Mouse (Mus musculus) midbrain, embryonic 11.5 days (tissue): Measurements from ENCODE around the gene Cox19. TPM values are rescaled to one million over a fixed set of nuclear protein-coding genes. Genes with fewer than 3 reads are reported as not detected.

Experiments
- ATAC-seq: fragments of 200-750 bp; cut with Nextera tagmentation; 2 replicates; pipeline ENCODE4 v1.8.0; 2017; ENCODE audit warnings: moderate TSS enrichment, moderate library complexity; ENCODE audit not compliant: low FRiP score
- DNase-seq: peaks from one replicate; pipeline ENCODE4 v3.0.0; 2015; ENCODE audit warnings: low spot score; ENCODE audit errors: missing footprints
- H3K27ac ChIP-seq: fragments of 300-500 bp; sonication (generic); 2 replicates; pipeline ENCODE4 v1.5.1; 2014; ENCODE audit warnings: low read depth, low read length
- H3K27me3 ChIP-seq: fragments of 300-500 bp; sonication (generic); 2 replicates; pipeline ENCODE4 v1.6.1; 2014; ENCODE audit warnings: mild to moderate bottlenecking, low read length, moderate library complexity, mixed read lengths; ENCODE audit not compliant: control insufficient read depth, insufficient read depth
- H3K36me3 ChIP-seq: fragments of 300-500 bp; sonication (generic); 2 replicates; pipeline ENCODE4 v1.6.1; 2014; ENCODE audit warnings: mild to moderate bottlenecking, low read length, moderate library complexity, mixed read lengths; ENCODE audit not compliant: control insufficient read depth, insufficient read depth
- H3K4me1 ChIP-seq: fragments of 300-500 bp; sonication (generic); 2 replicates; pipeline ENCODE4 v1.6.1; 2014; ENCODE audit warnings: low read length; ENCODE audit not compliant: control insufficient read depth, insufficient read depth
- H3K4me2 ChIP-seq: fragments of 300-500 bp; sonication (generic); 2 replicates; pipeline ENCODE4 v1.6.1; 2014; ENCODE audit warnings: mild to moderate bottlenecking, moderate library complexity
- H3K4me3 ChIP-seq: fragments of 300-500 bp; sonication (generic); 2 replicates; pipeline ENCODE4 v1.5.1; 2014; ENCODE audit warnings: low read depth, low read length
- H3K9ac ChIP-seq: fragments of 300-500 bp; sonication (generic); 2 replicates; pipeline ENCODE4 v1.6.1; 2014; ENCODE audit warnings: low read length
- H3K9me3 ChIP-seq: fragments of 300-500 bp; sonication (generic); 2 replicates; pipeline ENCODE4 v1.6.1; 2016; ENCODE audit warnings: low read length; ENCODE audit not compliant: control insufficient read depth
- WGBS: fragments of 180-500 bp; shearing (Covaris S2); extraction: QIAGEN DNeasy Blood & Tissue Kit; methylation state at CpG from one replicate; pipeline ENCODE4 v1.1.7; 2014; 5-methylcytosine and 5-hydroxymethylcytosine counted together
- polyA plus RNA-seq: library from polyadenylated mRNA; unstranded; fragments of >200 nt; fragmentation: Nextera tagmentation; extraction: Ambion mirVana; gene quantifications from 2 replicates; pipeline ENCODE4 v1.2.1, GENCODE M21; 2014

Cox19 gene
- polyA plus RNA-seq = 124 and 133 TPM in 2 replicates

DNA sequence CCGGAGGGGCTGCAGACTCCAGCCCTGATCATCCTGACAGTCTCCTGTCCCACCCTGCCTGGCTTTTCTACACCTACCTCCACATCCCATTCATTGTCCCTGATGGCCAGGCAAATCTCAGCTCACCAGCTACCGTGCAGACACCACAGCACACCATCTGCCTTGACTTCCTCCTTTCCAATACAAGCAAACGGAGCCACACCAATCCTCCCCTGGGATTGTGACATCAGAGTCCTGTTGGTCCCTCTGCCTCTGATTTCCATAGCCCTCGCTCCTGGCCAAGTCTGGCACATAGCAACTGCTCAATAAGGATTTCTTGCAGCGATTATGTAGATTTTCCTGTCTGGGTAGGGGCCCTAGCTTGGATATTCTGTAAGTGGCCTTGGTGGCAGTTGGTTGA lies at the start of gene Cox19:
Gene Cox19 (minus strand): TSS at position 285 of the 400 bp plus-strand sequence.
- no peak within 1 kb of the TSS for H3K4me3 ChIP-seq
- no peaks in the 10 kb centered on the region for H3K27me3 ChIP-seq
- no peaks in the 10 kb centered on the region for H3K9me3 ChIP-seq
- no peaks in the 10 kb centered on the region for H3K36me3 ChIP-seq
- H3K27ac ChIP-seq = no peak within 1 kb of the TSS
- WGBS = 61% methylated on average over 5 of the region's 5 CpGs
- no peak for DNase-seq
- ATAC-seq = no peak
- no peak within 1 kb of the TSS for H3K4me2 ChIP-seq
- H3K4me1 ChIP-seq = no peaks in the 10 kb centered on the region
- no peak within 1 kb of the TSS for H3K9ac ChIP-seq

- ATAC-seq = no peak
- Histone ChIP-seq H3K36me3 (no peaks in the 10 kb centered on the region), H3K27me3 (no peaks in the 10 kb centered on the region), H3K27ac (no peak overlapping the region), H3K4me1 (no peaks in the 10 kb centered on the region), H3K9me3 (no peaks in the 10 kb centered on the region), H3K4me3 (no peak overlapping the region), H3K9ac (no peak overlapping the region), H3K4me2 (no peak overlapping the region)
- 92% methylated on average over 14 of the region's 14 CpGs for WGBS
- no peak for DNase-seq
These were observed 48.8 kb upstream of the Cox19 start for GRCm38 (mm10) chr5:139399991-139400390.

DNA sequence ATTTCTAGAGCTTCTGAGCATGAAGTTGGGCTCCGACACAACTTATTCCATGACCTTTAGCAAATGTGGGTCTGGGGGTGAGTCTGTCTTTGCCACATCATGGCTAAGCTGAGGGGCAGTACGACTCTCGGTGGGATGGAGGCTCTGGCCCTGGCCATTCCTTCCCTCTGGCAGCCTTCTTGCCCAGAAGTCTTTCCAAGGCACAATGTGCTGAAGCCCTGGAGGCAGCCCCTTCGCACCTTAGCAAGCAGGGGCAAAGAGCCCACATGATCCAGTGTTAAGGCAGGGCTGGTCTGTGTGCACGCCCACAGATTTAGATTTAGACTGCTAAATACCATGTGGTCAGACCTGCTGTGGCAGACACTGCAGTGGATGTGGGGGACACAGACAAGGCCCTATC lies 47.6 kb upstream of the Cox19 start:
- H3K9me3 ChIP-seq = no peaks in the 10 kb centered on the region
- H3K36me3 ChIP-seq = no peaks in the 10 kb centered on the region
- no peak overlapping the region for H3K4me2 ChIP-seq
- 85% methylated on average over 5 of the region's 5 CpGs for WGBS
- H3K4me3 ChIP-seq = no peak overlapping the region
- ATAC-seq (peak; percentile 24; the same call in 1 of the 2 replicates), DNase-seq (no peak)
- H3K9ac ChIP-seq = no peak overlapping the region
- no peaks in the 10 kb centered on the region for H3K27me3 ChIP-seq
- H3K4me1 ChIP-seq = no peaks in the 10 kb centered on the region
- H3K27ac ChIP-seq = no peak overlapping the region

DNA sequence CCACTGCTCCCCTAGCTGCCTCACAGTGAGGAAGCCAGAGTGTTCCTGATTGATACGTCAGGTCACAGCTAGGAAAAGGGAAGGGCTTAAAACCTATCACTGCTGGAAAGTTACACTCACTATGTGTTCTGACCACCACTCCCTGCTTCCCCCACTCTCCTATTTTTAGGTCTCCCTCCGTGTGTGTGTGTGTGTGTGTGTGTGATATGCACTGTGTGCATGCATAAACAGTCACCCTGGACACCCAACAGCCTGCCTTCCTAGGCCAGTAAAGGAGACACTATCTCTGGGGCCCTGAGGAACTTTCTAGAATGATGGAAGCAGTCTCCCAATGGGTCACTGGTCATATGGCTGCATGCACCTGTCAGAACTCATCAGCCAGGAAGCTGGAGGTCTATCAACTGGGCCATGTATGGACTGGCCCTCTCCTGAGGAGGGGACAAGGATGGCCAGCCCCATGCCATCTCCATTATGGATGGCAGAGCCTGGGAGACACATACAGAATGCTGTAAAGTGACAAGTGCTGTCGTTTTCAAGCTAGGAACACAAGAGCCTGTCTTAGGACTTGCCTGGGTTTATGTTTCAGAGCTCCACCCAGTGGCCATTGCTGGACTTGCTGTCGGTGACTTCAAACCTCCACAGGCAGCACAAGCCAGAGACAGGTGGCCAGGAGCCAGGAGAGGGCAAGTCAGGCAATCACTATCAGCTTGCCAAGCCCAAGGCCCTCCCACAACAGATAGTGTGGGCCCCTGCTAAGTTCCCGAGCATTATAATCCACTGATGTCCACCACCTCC lies 46.9 kb upstream of the Cox19 start:
- Histone ChIP-seq H3K9ac (no peak overlapping the region), H3K27me3 (no peaks in the 10 kb centered on the region), H3K9me3 (no peaks in the 10 kb centered on the region), H3K4me2 (no peak overlapping the region), H3K4me1 (no peaks in the 10 kb centered on the region), H3K4me3 (no peak overlapping the region), H3K36me3 (no peaks in the 10 kb centered on the region), H3K27ac (no peak overlapping the region)
- WGBS = 42% methylated on average over 5 of the region's 5 CpGs
- peak; percentile 52; the same call in 1 of the 2 replicates for ATAC-seq
- peak; percentile 98 for DNase-seq

- ATAC-seq = no peak
- Histone ChIP-seq H3K4me1 (no peaks in the 10 kb centered on the region), H3K9me3 (no peaks in the 10 kb centered on the region), H3K4me2 (no peak overlapping the region), H3K4me3 (no peak overlapping the region), H3K9ac (no peak overlapping the region), H3K27ac (no peak overlapping the region), H3K27me3 (no peaks in the 10 kb centered on the region), H3K36me3 (no peaks in the 10 kb centered on the region)
- WGBS = 87% methylated on average over 4 of the region's 4 CpGs
- DNase-seq = no peak
These were observed 46.2 kb upstream of the Cox19 start for GRCm38 (mm10) chr5:139397359-139397916.

DNA sequence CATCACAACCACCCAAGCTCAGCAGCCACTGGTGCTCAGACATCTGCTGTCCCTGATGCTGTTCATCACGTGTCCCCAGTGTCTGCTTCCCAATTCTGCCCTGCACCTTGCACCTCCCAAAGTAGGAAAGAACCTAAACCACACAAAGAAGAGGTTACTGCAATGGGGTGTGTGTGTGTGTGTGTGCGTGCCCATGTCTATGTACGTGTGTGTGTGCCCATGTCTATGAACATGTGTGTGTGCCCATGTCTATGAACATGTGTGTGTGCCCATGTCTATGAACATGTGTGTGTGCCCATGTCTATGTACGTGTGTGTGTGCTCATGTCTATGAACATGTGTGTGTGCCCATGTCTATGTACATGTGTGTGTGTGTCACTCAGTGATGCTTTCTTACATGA lies 44.3 kb upstream of the Cox19 start:
- Histone ChIP-seq H3K4me2 (no peak overlapping the region), H3K4me1 (no peaks in the 10 kb centered on the region)
- WGBS = 94% methylated on average over 4 of the region's 4 CpGs

DNA sequence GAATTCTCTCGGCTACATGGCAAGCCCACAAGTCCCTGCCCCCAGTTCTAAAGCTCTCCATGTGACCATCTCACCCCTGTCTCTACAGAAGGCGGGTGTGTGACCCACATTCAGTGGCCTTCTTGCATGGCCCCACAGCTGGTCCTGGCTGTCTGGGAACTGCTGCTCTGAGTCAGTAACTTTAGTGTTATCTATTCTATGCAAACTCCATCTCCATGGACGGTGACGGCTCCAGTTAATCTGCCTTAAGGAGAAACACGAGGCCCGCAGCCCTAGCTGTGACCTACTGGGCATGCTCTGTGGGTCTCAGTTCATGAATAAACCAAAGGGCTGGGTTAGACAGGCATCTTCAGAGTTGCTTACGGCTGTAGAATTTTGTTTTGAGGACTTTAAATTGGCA lies 43.2 kb upstream of the Cox19 start:
- H3K27me3 ChIP-seq = no peaks in the 10 kb centered on the region
- DNase-seq = no peak
- 70% methylated on average over 7 of the region's 7 CpGs for WGBS
- no peak for ATAC-seq
- no peak overlapping the region for H3K9ac ChIP-seq
- no peak overlapping the region for H3K4me2 ChIP-seq
- H3K4me1 ChIP-seq = no peaks in the 10 kb centered on the region
- no peak overlapping the region for H3K27ac ChIP-seq
- H3K36me3 ChIP-seq = no peaks in the 10 kb centered on the region
- no peaks in the 10 kb centered on the region for H3K9me3 ChIP-seq
- H3K4me3 ChIP-seq = no peak overlapping the region

More for the DNA sequence above, 44.3 kb upstream of the Cox19 start:
- no peak overlapping the region for H3K27ac ChIP-seq
- no peaks in the 10 kb centered on the region for H3K36me3 ChIP-seq
- no peaks in the 10 kb centered on the region for H3K9me3 ChIP-seq
- H3K27me3 ChIP-seq = no peaks in the 10 kb centered on the region
- ATAC-seq (no peak), DNase-seq (no peak)
- H3K9ac ChIP-seq = no peak overlapping the region
- no peak overlapping the region for H3K4me3 ChIP-seq

DNA sequence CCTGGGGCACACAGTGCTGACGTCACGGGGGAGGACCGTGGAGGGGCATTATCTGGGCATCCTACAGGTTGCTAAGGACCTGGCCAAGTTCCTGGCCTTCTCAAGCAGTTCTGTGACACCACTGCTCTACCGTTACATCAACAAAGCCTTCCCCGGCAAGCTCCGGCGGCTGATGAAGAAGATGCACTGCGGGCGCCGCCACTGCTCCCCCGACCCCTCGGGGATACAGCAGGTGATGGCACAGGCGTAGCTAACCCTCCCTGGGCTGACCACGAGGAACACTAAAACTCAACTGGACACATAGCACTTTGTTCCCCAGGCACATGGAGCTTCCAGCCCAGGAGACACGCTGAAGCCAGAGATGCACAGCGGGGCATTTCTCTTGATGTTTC lies 42.0 kb upstream of the Cox19 start:
- no peak for ATAC-seq
- no peaks in the 10 kb centered on the region for H3K36me3 ChIP-seq
- no peaks in the 10 kb centered on the region for H3K27me3 ChIP-seq
- no peak for DNase-seq
- H3K27ac ChIP-seq = no peak overlapping the region
- WGBS = 89% methylated on average over 16 of the region's 16 CpGs
- H3K4me3 ChIP-seq = no peak overlapping the region
- no peak overlapping the region for H3K4me2 ChIP-seq
- H3K9ac ChIP-seq = no peak overlapping the region
- H3K9me3 ChIP-seq = no peaks in the 10 kb centered on the region
- no peaks in the 10 kb centered on the region for H3K4me1 ChIP-seq
